Mouse (Mus musculus) urinary bladder, adult 2 months (tissue): ENCODE data around the gene Veph1. TPM values are rescaled to one million over a fixed set of nuclear protein-coding genes. Genes with fewer than 3 reads are reported as not detected.

Experiments used
- DNase-seq: peaks from one replicate; pipeline ENCODE4 v3.0.0; 2022; ENCODE audit warnings: low spot score
- polyA plus RNA-seq: library from polyadenylated mRNA; depleted of rRNA; stranded (reverse); fragments of >200 nt; gene quantifications from 2 replicates; pipeline ENCODE4 v1.2.3, GENCODE M21; 2012

Gene Veph1
- polyA plus RNA-seq, 1 experiment, result 0.06 TPM

DNA sequence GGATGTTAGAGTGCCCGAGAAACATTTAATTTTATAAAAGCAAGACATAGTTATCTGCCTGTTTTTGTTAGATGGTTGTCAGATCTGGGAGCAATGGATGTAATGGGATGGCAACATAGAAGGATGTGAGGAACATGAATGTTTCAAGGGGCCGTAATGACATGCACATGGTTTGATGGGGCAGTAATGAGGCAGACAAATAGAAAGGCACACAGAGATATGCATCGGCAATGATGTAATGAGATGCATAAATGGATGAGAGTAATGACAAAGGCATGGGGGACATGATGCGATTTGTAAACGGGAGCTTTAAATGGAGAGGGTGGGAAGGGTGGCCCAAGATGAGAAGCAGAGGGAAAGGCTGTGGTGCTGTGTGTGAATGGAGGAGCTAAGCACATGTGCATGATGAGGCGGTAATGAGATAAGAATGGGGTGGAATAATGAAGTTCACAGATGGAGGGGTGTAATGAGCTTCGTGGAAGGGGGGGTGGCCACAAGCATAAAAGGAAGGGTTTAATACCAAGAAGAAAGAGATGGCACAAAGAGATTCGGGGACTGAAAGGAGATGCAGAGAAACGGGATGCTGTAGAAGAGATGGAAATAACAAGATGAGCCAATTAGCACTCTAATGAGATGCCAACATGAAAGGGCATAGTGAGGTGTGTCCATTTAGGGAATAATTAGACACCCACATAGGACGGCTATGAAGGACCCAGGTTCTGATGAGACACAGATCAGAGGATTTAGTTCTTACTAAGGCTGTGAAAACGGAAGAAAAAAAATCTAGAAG lies 194.6 kb downstream of the Veph1 start:
- no peak for DNase-seq

DNA sequence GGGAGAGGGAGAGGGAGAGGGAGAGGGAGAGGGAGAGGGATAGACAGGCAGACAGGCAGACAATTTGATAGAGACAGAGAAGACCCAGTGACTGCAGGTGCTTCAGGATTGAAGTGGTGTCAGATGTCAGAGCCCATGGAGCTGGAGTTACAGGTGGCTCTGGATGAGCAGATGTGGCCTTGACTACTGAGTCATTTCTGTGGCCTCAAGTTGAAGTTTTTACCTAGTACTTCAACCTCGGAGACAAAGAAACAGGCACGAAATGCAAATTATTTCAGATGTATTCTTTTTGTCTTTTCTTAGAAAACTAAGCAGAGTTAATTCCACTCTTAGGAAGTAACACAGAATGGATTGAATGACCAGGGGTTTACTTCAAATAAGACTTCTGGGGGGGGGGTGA lies 195.6 kb downstream of the Veph1 start:
- no peak for DNase-seq

DNA sequence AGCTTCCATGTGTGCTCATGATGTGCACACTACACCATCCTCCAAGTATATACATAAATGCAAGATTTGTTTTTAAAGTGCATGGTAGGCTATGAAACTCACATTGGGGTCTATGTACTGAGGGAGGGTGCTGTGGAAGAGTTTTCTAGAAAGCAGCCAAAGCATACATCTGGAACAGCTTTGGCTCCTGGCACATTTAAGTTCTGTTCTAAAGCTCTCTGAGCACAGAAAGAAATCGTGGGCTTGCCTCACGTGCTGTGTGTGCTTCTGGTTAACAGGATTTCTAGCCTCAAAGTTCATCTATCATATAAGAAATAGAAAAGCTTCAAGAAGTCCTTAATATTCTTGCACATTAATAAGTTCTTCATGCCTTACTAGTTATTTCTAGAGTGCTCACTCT lies 204.9 kb downstream of the Veph1 start:
- no peak for DNase-seq

DNA sequence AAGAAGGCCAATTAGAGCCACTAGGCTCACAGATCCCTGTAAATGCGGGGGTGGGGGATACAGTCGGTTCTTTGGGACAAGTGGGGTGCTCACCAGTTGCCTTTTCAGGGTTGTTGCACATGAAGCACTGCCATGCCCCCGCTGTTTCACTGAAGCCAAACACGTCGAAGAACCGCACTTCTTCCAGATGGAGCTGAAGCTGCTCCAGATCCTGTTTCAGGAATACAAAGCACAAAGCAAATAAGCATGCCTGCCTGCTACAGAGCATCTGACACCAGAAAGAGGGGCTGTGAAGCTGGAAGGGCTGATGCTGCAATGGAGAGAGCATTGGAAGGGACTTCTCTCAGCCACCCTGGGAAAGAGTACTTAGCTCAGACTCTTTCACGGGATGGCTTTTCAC lies 209.0 kb downstream of the Veph1 start:
- no peak for DNase-seq

DNA sequence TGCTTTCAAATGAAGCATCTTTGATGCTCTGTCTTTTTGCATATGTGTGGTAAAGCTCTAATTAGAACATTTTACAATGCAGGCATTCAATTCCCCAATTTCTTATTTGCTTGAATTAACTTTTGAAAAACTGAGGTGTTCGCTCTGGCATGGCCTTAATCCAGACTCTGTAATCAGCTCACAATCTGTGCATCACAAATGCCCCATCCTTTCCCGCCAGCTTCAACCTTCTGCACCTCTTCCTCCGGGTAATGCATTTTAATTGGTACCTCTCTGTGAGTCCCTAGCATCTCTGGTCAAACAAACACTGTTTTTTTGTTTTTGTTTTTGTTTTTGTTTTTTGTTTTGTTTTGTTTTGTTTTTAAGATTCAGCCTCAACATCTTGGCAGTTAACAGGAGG lies 212.8 kb downstream of the Veph1 start:
- DNase-seq, result no peak

DNA sequence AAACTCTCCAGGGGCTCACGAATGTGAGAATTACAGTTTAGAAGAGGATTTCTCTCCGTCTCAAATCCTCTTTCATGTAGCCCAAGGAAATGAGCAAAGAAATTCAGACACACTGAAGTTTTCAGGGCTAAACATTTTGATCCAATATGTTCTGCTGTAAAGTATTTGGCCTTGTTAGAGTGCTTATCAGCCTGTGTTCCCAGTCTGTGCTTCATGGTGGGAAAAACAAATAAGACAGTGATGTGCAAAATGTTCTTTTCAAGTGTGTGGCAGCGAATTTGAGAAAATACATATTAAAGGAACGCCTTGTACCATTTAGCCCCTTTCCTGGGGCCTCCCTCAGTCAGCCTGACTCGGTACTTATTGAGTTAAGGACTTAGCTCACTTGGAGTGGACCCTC lies 213.2 kb downstream of the Veph1 start:
- no peak for DNase-seq

DNA sequence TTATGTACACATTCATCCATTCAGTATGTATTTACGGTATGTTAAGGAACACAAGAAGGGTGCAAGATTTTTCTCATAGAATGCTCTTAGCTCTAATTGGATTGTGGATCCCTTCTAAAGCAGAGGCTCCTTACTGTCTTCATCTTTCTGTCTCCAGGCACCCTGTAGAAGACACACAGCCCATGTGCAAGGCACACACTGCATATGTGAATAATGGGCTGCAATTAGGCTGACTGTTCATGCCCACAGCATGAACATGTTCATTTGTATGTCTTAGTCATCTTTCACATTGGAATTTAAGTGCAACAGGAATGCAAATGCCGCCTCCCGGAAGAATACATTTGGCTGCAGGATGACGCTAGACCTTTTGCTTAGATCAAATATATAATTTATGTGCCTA lies 213.7 kb downstream of the Veph1 start:
- DNase-seq, result no peak

DNA sequence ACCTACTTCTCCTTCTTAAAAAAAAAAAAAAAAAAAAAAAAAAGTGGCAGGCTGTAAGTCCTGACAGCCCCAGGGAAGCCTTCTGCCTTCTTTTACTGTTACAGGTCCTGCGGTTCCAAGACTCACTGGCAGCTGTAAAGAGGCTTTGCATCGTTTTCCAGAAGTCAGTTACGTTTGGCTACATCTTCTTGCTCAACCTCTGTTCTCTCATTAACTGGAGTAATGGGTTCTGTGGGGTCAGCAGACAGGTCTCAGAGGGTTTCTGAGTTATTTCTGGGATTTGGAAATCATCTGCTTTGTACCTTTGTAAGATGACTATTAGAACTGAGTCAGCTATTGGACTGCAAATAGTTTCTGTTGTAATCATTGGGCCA lies 215.3 kb downstream of the Veph1 start:
- DNase-seq, result no peak

DNA sequence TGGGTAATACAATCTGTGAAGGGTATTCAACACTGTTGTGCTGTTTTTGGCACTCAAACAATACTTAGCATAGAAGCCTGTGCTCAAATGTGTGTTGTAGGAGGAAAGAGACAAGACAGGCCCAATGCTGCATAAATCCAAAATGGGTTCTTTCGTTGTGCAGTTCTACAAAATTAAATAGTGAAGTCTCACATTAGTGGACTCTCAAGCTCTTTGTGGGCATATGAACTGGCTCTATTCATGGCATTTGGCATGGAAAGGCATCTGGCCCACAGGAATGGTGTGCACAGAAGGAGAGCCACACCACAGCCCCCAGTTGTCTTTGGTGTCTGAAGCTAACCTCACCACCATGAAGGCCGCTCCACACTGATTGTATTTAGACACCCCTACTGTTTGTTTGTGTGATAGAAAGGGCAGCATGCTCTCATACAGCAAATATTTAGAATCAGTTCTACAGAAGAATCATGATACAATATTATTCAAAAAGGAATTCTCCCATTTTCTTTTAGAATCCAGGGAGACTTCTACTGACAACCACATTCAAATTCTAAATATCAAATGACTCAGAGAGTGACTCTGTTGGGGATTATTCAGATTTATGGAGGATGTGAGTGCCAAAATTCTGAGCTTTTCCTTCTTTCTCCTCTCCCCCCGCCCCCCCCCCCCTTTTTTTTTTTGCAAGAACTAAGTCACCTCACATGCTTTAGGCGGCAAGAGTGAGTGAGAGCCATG lies 215.8 kb downstream of the Veph1 start:
- no peak for DNase-seq

DNA sequence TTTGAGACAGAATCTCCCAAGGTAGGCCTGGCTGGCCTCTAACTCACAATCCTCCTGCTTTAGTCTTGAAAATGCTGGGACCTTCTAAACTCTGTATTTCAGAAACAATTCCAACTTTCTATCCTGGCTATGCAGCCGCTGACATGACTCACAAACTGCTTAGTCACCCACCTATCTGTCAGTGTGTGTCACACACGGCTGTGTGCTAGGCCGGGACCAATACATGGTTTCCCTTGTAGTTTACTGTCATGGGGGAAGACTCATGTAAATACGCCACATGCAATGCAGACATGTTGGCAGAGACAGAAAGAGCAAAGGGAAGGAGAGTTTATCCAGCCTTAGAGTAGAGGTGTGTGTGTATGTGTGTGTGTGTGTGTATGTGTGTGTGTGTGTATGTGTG lies 216.8 kb downstream of the Veph1 start:
- DNase-seq, result no peak

DNA sequence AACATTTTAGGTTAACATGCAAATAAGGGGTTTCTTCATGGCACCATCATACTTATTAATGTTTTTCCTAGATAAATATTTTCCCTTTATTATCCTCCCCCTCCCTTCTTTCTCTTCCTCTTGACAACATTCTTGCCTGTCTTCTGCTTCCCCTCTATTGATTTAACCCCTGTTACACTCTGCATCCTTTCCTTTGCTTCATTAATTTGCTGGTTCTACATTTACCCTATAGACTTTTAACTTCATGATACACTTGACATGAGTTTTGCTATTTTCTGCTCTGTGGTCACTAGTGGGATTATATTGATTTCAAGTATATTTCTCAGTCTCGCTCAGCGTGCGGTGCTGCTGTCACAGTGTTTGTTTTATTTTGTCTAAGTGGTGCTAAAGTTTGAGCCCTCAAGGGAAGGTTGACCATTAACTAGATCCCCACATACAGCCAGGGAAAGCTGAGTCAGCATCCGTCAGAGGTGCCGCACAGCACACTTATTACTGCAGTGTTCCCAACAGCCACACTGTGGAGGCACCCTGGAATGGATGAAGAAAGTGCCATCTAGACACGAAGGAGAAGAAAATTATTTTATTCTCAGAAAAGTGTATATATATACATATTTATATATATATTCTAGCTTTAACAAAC lies 217.6 kb downstream of the Veph1 start:
- DNase-seq, result no peak

DNA sequence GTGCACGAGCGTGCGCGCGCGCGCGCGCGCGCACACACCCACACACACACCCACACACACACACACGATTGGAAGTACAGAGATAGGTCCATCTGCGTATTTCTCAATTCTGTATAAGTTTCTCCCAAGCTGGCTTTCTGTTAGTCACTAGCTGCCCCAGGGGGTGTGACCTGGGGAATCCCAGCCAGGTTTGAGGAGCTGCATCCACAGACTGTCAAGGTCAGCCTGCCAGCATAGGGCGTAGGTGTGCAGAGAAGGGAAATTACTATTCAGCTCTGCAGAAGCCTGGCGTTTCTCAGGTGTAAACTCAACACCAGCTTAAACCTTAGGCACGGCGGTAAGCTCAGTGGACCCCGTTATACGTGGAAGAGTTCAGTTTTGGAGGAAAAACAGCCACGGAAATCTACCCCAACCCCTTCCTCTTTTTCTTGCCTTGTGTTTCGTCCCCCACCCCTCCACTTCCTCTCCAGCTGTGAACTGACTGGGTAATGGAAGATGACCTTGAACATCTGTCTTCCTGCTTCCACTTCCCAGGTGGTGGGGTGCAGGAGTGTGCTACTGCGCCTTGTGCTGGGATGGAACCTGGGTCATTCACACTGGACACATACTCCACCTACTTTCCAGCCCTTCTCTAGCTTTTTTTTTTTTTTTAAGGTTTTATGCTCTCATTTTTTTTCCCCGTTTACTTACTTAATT lies 218.5 kb downstream of the Veph1 start:
- no peak for DNase-seq

DNA sequence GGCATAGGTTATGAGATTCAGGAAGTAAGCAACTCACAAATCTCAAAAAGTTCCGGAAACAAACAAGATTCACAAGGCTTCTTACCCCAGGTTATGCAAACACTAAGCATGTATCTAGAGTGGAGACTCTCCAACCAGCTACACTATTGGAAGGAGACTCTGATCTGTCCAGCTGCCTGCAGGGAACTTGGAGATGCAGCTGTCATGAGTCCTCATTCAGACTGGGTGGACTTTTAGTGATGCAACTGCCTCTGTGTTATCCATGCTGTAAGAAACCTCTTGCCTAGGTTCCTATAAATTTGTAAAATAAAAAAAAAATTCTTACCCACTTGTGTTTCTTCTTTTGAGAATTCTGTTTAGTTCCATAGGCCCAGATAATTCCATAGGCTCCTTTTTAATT lies 226.4 kb downstream of the Veph1 start:
- DNase-seq, result no peak

DNA sequence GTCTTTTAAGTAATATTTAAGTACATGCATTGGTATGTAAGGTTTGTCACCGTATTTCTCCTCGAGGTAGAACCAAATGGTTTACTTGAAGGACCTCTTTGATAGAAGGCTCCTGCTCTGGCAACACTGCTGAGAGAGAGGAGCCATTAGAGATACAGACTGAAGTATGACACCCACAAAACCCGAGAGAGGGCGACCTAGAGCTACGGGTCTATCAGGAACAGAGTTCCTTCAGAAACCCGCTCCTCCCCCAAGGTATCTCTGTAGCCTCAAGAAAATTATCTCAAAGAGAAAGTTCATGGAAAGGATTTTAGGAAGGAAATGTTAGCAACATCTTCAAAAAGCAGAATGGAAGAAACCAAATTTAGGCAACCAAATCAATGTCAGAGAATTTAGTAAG lies 232.8 kb downstream of the Veph1 start:
- no peak for DNase-seq

DNA sequence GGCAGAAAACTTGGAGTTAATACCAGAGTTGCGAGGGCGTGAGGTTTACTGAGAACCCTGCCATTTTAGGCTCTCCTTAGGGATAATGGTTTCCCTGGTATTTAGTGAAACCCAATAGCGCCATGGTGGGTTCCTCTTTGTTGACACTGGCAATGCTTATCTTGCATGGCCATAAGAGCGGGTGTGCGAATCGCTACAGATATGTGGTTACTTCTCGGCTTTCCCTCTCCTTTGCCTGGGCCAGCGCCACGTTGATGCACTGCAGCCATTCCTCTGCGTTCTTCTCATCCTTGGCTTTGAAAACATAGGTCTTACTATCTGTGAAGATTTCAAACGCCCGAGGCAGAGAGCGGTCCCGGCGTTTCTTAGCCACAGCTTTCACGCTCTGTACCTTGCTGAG lies 239.7 kb downstream of the Veph1 start:
- no peak for DNase-seq

DNA sequence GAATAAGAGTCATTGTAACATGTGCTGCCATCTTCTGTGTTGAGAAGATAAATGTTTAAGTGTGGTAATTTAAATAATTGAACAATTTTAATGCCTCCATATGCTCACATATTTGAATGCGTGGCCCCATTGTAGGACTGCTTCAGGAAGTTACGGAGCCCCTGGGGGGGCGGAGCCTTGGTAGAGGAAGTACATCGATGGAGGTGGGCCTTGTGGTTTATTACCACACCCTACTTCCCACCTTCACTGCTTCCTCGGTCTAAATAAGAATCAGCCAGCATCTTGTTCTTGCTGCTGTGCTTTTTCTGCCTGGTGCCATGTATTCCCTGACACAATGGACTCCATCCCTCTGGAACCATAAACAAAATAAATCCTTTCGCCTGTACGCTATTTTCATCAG lies 241.0 kb downstream of the Veph1 start:
- no peak for DNase-seq

DNA sequence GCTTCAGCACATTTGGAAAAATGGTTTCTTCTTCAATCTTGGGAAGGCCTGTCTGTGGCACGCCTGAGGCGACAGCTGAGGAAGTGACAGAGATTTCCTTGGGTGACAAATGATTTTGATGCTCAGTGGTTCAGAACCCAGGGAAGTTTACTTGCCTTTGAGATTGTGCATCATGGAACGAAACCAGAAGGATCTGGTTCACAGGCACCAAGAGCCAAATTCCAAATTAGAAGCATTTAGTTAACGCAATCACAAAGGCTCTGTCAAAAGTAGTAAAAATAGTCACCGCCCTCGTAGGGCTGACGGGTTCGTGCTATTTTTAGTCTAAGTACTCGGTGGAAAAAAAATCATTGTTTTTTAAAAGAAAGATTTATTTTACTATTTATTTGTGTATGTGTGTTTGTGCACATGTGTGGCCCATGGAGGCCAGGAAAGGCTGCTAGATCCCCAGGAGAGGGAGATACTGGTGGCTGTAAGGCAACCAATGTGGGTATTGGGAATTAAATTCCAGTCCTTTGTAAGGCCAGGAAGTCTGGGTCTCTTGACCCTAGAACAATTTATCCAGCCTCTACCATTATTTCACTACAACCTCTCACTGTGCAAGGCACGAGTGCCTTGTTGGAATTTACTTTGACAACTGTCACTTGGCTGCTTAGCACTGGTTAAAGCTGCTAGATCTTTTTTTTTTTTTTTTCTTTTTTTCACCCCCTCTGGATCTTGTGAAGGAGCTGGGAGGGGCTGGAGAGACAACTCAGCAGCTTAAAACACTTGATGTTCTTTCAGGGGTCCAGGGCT lies 246.3 kb downstream of the Veph1 start:
- DNase-seq, result no peak

DNA sequence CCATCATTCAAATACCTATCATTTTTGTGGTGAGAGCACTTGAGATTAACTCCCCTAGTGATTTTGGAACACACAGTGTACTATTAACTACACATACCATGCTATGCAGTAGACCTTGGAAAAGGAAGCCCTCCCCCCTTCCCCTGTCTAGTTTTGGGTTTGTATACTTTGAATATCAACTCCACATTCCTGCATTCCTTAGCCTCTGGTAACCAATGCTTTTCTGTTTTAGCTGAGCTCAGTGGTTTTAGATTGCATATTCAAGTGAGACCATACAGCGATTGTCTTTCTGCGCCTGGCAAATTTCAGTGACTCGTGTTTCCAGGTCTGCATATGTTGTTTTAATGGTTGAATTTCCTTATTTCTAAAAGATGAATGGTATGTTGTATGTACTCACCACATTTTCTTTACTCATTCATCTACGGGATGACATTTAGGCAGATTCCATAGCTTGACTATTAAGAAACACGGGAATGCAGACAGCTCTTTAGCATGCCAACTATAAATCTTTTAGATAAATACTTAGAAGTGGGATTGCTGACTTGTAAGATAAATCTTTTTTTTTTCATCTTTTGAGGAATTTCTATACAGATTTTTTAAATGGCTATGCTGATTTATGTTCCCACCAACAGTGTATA lies 255.7 kb downstream of the Veph1 start:
- no peak for DNase-seq

DNA sequence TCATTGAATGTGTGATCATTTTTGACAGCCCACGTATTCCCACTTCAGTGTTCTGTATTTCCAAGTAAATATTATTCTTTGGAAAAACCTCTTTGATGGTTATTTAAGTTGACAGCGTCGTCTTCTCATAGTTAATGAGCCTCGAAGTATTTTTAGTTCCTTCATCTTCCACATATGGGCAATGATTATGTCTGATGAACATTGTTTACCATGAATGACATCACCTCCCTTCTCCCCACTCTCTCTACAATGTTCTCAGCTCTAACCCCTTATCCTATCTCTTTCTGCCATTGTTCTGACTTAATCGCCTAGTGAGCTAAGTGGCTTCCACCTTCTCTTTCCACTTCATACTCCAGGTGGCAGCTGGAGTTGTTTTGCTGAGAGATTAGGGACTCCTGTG lies 261.4 kb downstream of the Veph1 start:
- DNase-seq, result no peak

DNA sequence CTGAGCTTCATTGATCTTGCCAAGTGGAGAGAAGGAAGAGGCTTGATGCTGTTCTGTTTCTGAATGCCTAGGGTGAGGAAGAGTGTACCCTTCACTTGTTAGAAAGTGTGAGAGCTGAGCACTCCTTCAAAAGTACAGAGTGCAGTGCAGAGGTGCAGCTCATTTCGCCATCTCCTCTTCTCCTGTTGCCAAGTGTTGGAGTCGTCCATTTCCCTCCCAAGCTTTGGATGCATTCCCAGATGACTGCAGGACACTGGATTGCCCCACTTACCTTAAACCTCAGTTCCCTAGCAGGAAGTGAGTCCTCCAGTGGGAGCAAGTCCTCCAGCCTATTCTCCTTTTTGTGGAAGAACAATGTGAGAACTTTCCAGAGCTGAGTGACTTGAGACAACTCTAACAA lies 263.3 kb downstream of the Veph1 start:
- no peak for DNase-seq

DNA sequence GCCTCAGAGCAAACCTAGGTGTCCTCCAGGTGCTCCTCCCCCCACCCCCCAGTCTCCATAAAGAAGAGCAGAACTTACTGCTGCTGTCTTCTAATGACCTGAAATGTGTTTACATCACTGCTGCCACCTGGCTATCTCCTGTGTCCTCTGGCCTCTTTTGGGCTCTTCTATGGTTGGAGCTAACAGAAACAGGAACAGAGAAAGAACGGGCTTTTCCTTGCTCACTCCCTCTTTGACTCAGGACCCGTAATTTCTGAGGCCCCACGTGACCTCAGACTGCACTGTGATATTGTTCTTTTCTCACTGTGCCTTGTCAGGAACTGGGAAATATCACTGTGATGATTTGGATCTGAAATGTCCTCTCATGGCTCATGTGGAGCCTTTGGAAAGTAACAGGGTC lies 271.2 kb downstream of the Veph1 start:
- DNase-seq, result no peak
